Mouse (Mus musculus): ENCODE results near the gene Csf3r. TPM values are rescaled to one million over a fixed set of nuclear protein-coding genes. Genes with fewer than 3 reads are reported as not detected.
"Not testable (repeated sequence)": the region's sequence is repeated elsewhere in the genome, so short reads cannot be mapped to it uniquely, and the experiment has no call there.

Gene Csf3r
- total RNA-seq (2015; ENCODE audit: low replicate concordance): 74.2 and 86.5 TPM in 2 replicates
- 18.5 and 32.1 TPM in 2 replicates for total RNA-seq (2017; ENCODE audit: low replicate concordance)

DNA sequence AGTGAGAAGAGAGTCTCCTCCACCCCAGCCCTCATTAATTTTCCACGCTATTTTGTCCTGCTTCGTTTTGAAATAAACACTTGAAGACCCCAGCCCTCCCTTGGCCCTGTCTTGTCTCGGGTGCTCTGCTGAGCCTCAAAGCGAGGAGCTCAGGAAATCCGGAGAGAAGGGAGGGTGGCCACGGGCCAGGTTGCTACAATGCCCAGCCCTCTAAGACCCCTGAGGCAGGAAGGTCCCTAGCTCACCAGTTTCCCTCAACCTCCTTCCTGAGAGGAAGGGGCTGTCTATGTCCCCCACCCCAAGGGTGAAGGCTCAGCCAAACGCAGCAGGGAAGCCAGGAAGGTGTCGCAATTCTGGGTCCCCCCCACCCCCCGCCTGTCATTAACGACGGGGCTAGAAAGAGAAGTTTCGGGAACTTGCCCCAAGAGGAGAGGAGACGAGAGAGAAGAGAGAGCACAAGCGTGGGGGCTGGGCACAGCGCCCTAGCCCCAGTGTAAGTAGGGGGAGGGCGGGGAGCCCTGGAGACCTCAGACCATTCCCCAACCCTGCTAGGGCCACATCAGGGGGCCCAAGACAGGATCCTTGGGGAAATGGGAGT, at the start of gene Csf3r:
TSS of gene Csf3r (plus strand) at position 248 of the 598 bp plus-strand sequence.
- ATAC-seq (replicated peaks; ENCODE audit: low FRiP score, poor library complexity, severe bottlenecking): no peak

DNA sequence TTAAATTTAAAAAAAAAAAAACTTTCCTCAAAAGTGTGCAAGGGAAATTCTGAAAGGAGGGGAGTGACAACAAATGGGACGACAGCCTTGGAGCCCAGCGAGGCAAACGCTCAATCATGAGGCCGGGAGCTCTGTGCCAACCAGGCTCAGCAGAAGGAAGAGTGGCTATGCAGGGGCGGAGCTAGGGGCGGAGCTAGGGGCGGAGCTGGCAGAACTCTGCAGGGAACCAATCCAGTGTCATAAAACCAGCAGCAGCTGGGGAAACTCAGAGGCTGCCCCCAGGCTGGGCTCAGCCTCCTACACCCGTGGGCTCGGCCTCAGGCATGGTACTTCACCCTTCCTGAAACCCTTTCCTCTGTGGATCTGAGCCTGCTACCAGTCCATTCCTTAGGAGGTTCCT, 46.6 kb upstream of the Csf3r start:
- ATAC-seq (replicated peaks; ENCODE audit: low FRiP score, poor library complexity, severe bottlenecking): 0 out of 2 replicates have a peak, but pooled peaks have one; percentile 41

DNA sequence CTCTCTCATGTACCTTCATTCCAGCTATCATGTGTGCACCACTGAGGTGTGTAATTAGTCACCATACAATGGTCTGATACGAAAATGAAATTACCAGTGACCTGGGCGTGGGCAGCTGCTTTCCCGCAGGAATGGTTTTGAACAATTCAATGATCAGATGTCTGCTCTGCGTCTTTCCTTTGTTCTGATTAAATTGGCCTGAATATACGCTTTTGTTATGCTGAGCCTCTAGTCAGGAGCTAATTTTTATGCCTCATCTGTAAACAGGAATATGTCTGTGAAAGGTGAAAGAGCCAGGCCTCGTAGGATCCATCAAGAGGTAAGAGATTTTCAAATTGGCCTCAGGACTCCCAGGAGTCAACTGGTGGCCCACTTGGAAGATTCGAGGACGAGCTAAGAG, 41.1 kb upstream of the Csf3r start:
- ATAC-seq (replicated peaks; ENCODE audit: low FRiP score, poor library complexity, severe bottlenecking): no peak

DNA sequence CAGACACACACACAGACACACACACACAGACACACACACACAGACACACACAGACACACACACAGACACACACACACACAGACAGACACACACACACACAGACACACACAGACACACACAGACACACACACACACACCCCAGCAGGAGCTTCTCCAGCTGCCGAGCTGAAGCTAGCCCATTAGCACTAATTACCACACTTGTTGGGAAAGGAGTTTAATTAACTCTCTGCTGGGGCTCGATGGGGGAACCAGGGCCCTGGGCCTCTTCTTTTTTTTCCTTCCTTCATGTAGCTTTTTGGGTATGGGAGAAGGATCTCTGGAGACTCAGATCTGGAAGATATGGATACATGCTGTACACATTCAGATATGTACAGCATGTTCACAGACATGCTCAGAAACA, 38.6 kb upstream of the Csf3r start:
- ATAC-seq (replicated peaks; ENCODE audit: low FRiP score, poor library complexity, severe bottlenecking): not testable (repeated sequence)

DNA sequence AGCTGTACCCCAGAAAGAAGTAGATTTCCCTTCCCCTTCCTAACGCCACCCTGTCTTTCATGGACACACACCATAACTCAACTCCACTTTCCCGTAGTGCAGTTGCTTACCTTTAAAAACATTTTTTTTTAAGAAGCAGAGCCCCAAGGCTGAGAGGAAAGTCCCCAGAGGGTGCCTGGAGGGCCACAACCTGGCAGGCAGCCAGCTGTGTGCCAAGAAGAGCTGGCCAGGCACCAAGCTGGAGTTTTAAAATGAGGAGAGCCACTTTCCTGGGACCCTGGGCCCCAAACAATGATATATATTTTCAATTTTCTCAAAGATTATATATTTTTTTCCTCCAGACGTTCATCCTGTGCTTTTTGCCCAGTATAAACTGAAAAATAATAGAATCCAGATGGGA, 37.3 kb upstream of the Csf3r start:
- no peak for ATAC-seq (replicated peaks; ENCODE audit: low FRiP score, poor library complexity, severe bottlenecking)

DNA sequence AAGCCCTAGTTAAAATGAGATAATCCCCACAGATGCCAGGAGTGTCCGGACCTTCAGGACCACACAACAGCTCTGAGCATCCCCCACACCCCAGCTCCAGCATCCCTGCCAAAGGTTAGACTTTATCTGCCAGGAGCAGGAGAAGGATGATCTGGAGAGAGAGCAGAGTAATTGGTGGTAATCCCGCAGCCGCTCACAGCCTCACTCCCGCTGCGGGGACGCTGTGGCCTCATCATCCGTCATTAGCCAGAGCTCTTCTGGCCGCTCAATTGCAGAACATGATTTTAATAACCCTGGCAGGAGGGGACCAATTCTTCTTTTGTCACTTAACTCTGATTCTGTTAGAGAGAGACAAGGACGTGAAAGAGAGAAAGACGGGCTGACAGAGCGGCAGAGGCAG, 35.3 kb upstream of the Csf3r start:
- no peak for ATAC-seq (replicated peaks; ENCODE audit: low FRiP score, poor library complexity, severe bottlenecking)

DNA sequence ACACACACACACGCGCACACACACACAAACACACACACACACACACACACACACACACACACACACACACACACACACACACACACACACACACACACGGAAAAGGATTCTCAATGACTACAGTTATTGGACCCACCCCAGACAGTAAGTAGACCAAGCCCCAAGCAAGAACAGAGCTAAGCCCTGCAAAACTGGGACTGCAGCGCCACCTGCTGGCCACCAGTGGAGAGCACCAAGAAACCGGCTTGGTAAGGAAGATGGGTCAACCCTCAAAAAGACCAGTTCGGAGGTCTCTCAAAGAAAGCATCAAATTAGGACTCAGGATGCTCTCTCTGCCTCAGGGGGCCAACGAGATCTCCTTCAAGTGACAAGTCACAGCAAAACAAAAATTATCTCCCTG, 34.2 kb upstream of the Csf3r start:
- peak; percentile 66; the same call in 1 of the 2 replicates for ATAC-seq (replicated peaks; ENCODE audit: low FRiP score, poor library complexity, severe bottlenecking)

DNA sequence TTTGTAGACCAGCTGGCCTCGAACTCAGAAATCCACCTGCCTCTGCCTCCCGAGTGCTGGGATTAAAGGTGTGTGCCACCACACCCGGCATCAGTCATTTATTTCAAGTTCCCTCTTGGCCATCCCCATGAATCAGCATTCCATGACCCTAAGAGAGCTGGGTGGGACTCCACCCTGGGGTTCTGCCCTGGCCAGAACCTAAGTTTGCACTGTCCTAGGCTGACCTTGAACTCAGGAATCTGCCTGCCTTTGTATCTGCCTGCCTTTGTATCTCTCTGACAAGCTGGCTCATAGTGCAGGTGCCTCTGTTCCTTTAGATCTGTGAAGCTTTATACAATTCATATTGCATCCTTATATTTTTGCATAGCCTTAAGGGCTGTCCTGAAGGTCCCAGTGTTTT, 32.1 kb upstream of the Csf3r start:
- no peak for ATAC-seq (replicated peaks; ENCODE audit: low FRiP score, poor library complexity, severe bottlenecking)

DNA sequence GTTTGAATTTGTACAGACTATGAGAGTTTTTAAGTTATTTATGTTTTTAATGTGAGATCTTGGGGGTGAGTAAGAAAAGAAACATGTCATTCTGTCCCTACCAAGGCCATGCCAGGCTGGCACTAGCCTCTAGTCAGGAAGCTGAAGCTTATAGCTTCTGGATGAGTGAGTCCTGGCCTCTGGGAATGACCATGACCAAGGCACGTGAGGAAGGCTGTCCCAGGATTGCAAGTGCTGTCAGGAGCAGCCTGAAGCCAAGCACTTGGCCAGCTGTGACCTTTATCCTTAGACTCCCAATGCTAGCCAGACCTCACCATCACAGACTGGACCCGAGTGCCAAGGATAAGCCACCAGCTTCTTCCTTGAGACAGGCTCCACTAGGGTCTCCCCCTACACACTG, 31.4 kb upstream of the Csf3r start:
- no peak for ATAC-seq (replicated peaks; ENCODE audit: low FRiP score, poor library complexity, severe bottlenecking)

DNA sequence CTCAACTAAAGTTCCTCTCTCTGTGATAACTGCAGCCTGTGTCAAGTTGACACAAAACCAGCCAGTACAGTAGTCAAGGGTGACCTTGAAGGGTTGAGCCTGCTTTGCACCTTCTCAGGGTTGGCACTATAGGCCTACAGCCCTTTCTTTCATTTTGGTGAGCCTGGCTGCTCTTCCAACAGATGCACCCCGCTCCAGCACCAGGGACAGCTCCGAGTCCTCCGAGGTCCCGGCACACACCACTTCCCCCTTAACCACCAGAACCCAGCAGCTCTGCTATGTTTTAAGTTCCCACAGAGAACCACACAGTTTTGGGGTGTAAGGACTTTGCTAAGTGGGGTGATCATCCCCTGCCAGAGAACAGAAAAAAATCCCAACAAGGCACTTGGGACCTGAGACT, 27.8 kb upstream of the Csf3r start:
- no peak for ATAC-seq (replicated peaks; ENCODE audit: low FRiP score, poor library complexity, severe bottlenecking)

DNA sequence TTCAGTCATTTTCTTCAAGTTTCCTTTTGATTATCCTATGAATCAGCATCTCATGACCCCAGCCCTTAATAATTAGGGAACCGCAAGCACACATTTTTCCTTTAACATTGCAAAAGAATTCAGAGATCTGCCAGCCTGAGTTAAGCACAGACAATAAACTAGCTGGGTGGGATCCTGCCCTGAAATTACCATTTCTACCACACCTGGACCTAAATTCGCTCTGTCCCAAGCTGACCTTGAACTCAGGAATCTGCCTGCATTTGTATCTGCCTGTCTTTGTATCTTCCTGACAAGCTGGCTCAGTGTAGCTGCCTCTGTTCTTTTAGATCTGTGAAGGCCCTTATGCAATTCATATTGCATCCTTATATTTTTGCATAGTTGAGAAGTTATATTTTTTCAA, 26.5 kb upstream of the Csf3r start:
- ATAC-seq (replicated peaks; ENCODE audit: low FRiP score, poor library complexity, severe bottlenecking): no peak

DNA sequence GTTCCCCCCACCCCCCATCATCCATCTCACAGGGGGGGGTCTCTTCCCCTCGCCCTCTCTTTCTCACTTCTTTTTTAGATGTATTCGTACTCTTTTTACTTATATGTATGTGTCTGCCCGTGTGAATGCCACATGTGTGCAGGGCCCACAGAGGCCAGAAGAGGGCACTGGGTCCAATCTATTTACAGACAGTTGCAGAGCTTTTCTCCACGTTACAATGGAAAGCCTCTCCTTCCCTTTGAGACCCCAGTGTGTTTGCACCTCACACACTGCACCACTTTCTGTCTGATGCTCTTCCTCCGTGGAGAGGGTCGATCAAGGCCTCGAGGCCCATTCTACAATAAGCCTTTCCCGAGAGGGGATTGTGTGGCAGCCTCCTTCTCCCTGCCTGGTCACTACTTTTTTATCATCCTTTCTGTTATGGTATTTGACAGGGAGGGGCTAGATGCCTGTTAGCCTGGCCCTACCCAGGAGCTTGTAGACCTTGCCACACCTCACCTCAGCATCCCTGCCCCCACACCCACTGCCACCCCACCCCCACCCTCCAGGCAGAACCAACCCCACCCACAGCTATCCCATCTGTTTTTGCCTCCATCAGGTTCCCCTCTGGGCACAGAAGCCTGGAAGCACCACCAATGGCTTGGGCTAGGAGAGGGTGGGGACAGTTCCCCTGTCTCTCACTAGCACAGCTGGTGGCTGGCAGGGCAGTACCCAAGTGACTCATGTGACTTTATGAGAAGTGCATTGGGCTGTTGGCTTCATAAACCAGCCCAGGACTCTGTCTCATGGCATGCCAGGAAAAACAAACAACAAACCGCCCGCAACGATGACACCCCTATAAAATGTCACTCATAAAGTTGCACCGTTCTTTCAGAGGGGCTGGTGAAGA, 22.8 kb upstream of the Csf3r start:
- ATAC-seq (replicated peaks; ENCODE audit: low FRiP score, poor library complexity, severe bottlenecking): no peak

DNA sequence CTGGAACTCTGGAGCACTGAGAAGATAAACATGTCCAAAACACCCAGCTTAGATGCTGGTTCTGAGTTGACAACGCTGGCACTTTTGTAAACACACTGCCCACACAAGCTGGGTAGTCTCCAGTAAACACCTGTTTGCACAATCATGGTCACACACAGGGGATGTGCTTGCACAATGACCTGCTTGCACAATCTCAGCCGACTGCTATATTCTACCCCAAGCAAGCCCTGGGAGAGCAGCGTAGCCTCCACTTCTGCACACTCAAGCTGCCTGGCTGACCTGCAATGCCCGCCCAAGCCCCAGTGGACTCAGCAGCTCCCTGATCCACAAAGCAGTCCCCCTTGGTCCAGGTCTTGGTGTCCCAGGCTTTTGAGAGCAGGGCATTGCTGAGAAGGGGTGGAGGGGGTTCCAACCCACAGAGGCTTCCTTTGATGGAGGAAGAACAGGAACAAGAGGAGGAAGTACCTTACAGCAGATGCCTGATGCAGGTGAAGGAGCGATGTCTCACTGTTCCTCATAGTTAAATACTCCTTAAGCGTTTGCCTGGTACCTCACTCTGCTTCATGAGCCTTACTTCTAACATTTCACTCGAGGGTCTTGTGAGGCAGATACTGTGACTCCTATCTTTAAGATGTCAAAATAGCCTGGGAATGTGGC, 6.5 kb upstream of the Csf3r start:
- ATAC-seq (replicated peaks; ENCODE audit: low FRiP score, poor library complexity, severe bottlenecking): no peak

DNA sequence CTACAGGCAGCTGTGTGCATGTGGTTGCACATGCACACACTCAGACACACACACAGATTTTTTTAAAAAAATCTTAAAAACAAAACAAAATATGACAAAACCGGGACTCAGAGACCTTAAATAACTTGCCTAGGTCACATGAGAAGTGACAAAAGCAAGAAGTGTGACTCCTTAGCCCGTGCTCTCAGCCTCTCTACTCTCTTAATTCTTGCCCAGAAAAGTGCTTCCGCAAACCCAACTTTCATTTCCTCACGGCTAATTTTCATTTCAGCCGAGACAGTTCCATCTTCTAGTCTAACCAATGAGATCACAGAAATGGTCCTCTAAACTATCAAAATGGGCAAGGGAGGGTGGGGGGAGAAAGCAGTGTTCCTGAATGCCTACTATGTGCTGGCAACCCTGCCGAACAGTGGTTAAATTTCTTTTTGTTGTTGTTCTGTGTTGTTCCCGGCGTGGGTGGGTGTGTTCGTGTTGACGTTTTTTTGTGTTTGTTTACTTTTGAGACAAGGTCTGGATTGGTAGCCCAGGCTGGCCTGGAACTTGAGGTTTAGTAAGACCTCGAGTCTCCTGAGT, 5.3 kb upstream of the Csf3r start:
- ATAC-seq (replicated peaks; ENCODE audit: low FRiP score, poor library complexity, severe bottlenecking): no peak

DNA sequence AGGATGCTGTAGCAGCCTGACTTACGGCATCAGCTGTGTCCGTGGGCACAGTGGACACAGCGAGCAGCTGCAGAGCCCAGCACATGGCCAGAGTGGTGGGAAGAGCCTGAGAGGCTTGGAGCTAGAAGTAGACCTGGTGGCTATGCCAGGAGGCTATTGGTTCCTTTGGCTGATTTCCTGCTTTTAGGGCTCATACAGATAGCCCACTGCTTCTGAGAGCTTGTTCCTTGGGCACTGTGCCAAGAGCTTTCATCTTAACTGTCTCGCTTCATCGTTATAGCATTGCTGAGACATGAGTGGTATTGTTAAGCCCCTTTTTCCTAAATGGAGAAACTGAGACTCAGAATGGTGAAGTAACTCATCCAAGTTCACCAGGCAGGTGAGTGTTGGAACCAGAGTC, 1.5 kb downstream of the Csf3r start:
- no peak for ATAC-seq (replicated peaks; ENCODE audit: low FRiP score, poor library complexity, severe bottlenecking)

DNA sequence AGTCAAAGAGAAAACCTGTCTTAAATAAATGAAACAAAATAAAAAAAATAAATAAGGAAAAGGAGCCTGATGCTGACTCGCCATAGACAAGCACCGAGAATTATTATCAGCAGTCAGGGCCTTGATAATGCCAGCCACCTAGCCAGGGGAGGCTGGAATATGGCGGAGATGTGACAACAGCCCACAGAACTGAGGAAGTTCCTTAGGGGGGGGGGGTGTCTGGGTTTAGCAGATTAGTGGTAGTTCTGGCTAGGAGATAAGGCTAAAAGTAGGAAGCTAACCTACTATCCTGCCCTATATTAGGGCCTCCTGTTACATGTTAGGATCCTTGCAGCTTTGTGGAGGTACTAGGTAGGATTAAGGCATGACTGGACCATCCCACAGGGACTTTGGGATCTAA, 3.6 kb downstream of the Csf3r start:
- ATAC-seq (replicated peaks; ENCODE audit: low FRiP score, poor library complexity, severe bottlenecking): no peak

DNA sequence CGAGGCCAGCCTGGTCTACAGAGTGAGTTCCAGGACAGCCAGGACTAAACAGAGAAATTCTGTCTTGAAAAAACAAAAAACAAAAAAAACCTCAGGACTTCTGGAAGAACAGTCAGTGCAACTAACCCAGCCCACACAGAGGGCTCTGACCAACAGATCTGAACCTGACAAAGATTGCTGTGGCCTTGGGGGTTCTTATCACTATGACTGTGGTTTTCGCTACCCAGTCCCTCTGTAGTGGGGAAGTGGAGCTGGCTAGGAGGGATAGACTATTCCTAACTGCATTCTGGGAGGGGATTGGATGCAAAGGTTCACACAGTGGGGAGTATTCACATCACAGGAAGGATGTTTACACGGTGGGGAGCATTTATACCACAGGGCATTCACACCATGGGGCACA, 4.7 kb downstream of the Csf3r start:
- ATAC-seq (replicated peaks; ENCODE audit: low FRiP score, poor library complexity, severe bottlenecking): no peak

DNA sequence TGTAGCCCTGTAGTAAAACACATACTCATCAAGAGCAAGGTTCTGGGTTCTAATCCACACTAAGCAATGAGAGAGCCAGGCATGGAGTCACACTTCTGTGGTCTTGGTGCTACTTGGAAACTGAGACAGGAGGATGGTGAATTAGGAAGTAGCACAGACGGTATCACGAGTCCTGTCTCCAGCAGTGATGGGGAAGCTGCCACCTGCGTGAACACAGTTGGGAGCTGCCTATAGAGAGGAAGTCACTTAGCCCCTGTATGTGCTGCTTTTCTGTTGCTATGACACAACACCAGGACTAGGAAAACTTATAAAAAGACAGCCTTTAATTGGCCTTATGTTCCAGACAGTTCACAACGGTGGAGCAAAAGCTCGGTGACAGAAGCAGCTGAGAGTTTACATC, 6.4 kb downstream of the Csf3r start:
- no peak for ATAC-seq (replicated peaks; ENCODE audit: low FRiP score, poor library complexity, severe bottlenecking)

DNA sequence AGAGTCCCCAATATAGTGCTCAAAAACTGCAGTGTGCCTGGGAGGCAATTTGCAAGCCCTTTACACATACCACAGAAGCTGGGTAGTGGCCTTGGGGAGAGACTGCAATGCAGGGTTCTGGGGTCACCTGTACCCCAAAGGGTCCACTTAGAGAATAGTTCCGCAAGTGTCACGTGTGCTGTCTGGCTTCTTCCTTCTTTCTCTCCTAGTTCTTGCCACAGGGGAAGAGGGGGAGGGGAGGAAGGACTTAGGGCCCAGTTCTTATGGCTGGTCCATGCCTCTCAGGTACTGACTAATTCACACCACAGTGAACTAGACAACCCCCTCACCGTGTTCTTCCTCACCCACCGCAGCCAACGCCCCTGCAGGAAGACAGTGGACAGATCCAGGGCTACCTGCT, 11.1 kb downstream of the Csf3r start:
- no peak for ATAC-seq (replicated peaks; ENCODE audit: low FRiP score, poor library complexity, severe bottlenecking)

DNA sequence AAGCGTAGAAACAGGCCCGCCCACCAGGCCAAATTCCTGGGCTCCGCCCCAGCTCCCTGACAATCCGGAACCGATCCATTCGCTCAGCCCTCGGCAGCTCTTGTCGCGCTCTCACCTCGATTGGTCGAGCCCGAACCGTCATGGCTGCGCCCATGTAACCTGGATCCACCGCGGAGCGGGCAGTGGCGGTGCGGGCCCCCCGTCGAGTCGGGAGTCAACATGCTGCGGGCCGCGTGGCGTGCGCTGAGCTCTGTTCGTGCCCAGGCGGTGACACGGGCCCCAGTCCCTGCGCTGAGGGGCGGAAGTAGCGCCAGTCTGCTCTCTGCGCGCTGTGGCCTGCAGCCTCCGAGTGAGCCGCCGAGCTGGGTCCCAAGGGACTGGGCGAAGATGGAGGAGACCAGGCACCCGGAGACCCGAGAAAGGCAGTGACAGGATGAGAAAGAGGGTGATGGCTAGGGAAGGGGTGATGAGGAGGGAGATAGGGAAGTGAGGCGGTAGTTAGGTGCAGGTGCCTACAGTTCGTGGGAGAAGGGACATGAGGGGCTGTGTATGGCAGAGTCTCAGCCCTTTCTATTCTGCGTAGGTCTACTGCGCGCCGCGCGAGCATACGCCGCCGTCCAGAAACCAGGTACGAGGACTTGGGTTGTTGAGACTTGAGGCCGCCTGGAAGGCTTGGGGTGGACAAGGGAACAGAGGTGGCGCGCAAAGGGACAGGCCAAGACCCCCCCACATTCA, 22.7 kb downstream of the Csf3r start, which contains the start of gene Mrps15:
TSS of gene Mrps15 (plus strand) at position 75 of the 735 bp plus-strand sequence.
- peak; percentile 85 for ATAC-seq (replicated peaks; ENCODE audit: low FRiP score, poor library complexity, severe bottlenecking)
